Mouse (Mus musculus) thymus, adult 2 months (tissue): ENCODE data around the gene Ran. TPM values are rescaled to one million over a fixed set of nuclear protein-coding genes. Genes with fewer than 3 reads are reported as not detected.

Source experiments
- DNase-seq: peaks from one replicate; pipeline ENCODE4 v3.0.0; 2021
- H3K27ac ChIP-seq: fragments of 200-500 bp; 2 replicates; pipeline ENCODE4 v1.5.1; 2012; ENCODE audit warnings: low read length, control low read depth; ENCODE audit not compliant: control insufficient read depth, insufficient read depth
- H3K27me3 ChIP-seq: fragments of 200-500 bp; 2 replicates; pipeline ENCODE4 v1.6.1; 2012; ENCODE audit warnings: mild to moderate bottlenecking, low read length, moderate library complexity, mixed read lengths; ENCODE audit not compliant: control insufficient read depth, insufficient read depth
- H3K36me3 ChIP-seq: fragments of 200-500 bp; 2 replicates; pipeline ENCODE4 v1.6.1; 2012; ENCODE audit warnings: mild to moderate bottlenecking, low read length, moderate library complexity; ENCODE audit not compliant: control insufficient read depth, insufficient read depth
- H3K4me1 ChIP-seq: fragments of 200-500 bp; replicated peaks from 2 replicates; pipeline ENCODE4 v1.6.1; 2012; ENCODE audit warnings: low read length; ENCODE audit not compliant: control insufficient read depth, insufficient read depth
- H3K4me3 ChIP-seq: fragments of 200-500 bp; 2 replicates; pipeline ENCODE4 v1.5.1; 2012; ENCODE audit warnings: mild to moderate bottlenecking, low read length, control low read depth, moderate library complexity; ENCODE audit not compliant: control insufficient read depth, insufficient read depth
- CTCF ChIP-seq: fragments of 200-500 bp; IDR thresholded peaks from 2 replicates; pipeline ENCODE4 v1.5.1; 2012; ENCODE audit warnings: mild to moderate bottlenecking, control low read depth, low read length, moderate library complexity, borderline replicate concordance; ENCODE audit not compliant: control insufficient read depth, poor library complexity, insufficient read depth; ENCODE audit errors: extremely low read depth
- POLR2A ChIP-seq: fragments of 200-500 bp; IDR thresholded peaks from 2 replicates; pipeline ENCODE4 v1.6.1; 2012; ENCODE audit warnings: mild to moderate bottlenecking, low read length, control low read depth, moderate library complexity; ENCODE audit not compliant: control insufficient read depth, poor library complexity, insufficient read depth; ENCODE audit errors: extremely low read depth
- WGBS: fragments of 180-500 bp; shearing (Covaris S2); methylation state at CpG from one replicate; pipeline ENCODE4 v1.1.7; 2018; 5-methylcytosine and 5-hydroxymethylcytosine counted together
- polyA plus RNA-seq: library from polyadenylated mRNA; depleted of rRNA; stranded (reverse); fragments of >200 nt; gene quantifications from 2 replicates; pipeline ENCODE4 v1.2.3, GENCODE M21; 2012

Ran gene
- polyA plus RNA-seq, 1 experiment, result 145 TPM

DNA sequence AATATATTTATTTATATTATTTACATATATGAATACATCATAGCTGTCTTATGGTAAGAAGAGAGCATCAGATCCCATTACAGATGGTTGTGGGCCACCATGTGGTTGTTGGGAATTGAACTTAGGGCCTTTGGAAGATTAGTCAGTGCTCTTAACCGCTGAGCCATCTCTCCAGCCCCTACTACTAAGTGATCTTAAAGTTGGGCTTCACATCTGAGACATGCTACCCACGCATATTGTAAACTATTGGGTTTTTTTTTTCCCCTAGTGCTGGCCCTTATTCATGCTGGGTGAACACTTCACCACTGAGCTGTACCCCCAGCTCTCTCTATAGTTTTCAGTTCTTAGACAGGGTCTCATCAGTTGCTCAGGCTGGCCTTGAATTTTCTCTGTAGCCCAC is 8.9 kb upstream of the Ran start:
- 96% methylated on average over 2 of the region's 2 CpGs for WGBS
- no peak for DNase-seq
- Histone ChIP-seq H3K27me3 (no peaks in the 10 kb centered on the region), H3K4me3 (no peak overlapping the region), H3K36me3 (no peaks in the 10 kb centered on the region), H3K4me1 (peaks cover 11% of the 10 kb centered on the region), H3K27ac (no peak overlapping the region)
- no peak for TF ChIP-seq POLR2A
- TF ChIP-seq CTCF, result no peak

- no peak for DNase-seq
- Histone ChIP-seq H3K4me3 (no peak overlapping the region), H3K36me3 (no peaks in the 10 kb centered on the region), H3K27ac (no peak overlapping the region), H3K4me1 (peaks cover 6% of the 10 kb centered on the region; the same call in 1 of the 2 replicates), H3K27me3 (no peaks in the 10 kb centered on the region)
- no peak for TF ChIP-seq POLR2A
- no peak for TF ChIP-seq CTCF
- 86% methylated on average over 3 of the region's 3 CpGs for WGBS
These were observed 4.8 kb upstream of the Ran start for GRCm38 (mm10) chr5:129015020-129015419.

GRCm38 (mm10) chr5:129015540-129015939 is 4.3 kb upstream of the Ran start:
- Histone ChIP-seq H3K4me3 (no peak overlapping the region), H3K4me1 (peaks cover 6% of the 10 kb centered on the region; the same call in 1 of the 2 replicates), H3K27ac (no peak overlapping the region), H3K27me3 (no peaks in the 10 kb centered on the region), H3K36me3 (no peaks in the 10 kb centered on the region)
- WGBS, result 97% methylated on average over 5 of the region's 5 CpGs
- DNase-seq, result no peak
- TF ChIP-seq POLR2A, result no peak
- TF ChIP-seq CTCF, result no peak

GRCm38 (mm10) chr5:129016370-129016769 is 3.5 kb upstream of the Ran start:
- no peak for TF ChIP-seq POLR2A
- no peak for TF ChIP-seq CTCF
- no peak overlapping the region for H3K4me3 ChIP-seq
- WGBS, result 75% methylated on average over 3 of the region's 3 CpGs
- H3K36me3 ChIP-seq, result no peaks in the 10 kb centered on the region
- no peaks in the 10 kb centered on the region for H3K27me3 ChIP-seq
- no peak for DNase-seq
- H3K27ac ChIP-seq, result no peak overlapping the region
- H3K4me1 ChIP-seq, result peaks cover 13% of the 10 kb centered on the region; the same call in 1 of the 2 replicates

GRCm38 (mm10) chr5:129018782-129019489 is 933 bp upstream of the Ran start:
- no peak for DNase-seq
- Histone ChIP-seq H3K27ac (peak overlapping the region; percentile 1; the same call in 1 of the 2 replicates), H3K4me1 (peaks cover 13% of the 10 kb centered on the region; the same call in 1 of the 2 replicates), H3K4me3 (peak overlapping the region; percentile 55), H3K27me3 (no peaks in the 10 kb centered on the region), H3K36me3 (no peaks in the 10 kb centered on the region)
- TF ChIP-seq CTCF (no peak), POLR2A (no peak)
- 95% methylated on average over 13 of the region's 13 CpGs for WGBS

DNA sequence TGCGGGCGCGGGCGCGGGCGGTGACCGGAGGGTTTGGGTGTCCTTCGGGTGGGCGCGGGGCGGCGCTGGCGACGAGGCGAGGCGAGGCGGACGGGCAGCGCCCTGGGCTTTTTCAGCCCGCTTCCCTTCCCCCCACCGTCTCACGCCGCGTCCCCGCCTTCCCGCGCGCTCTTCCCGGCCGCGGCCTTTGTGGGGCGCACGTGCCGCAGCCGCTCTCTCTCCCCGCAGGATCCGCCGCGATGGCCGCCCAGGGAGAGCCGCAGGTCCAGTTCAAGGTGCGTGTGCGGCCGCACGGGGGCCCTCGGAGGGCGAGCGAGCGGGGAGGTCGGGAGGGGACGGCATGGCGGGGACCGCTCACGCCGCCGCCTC is 415 bp downstream of the Ran start:
- no peak overlapping the region for H3K27ac ChIP-seq
- TF ChIP-seq CTCF (no peak), POLR2A (no peak)
- H3K4me3 ChIP-seq, result peak overlapping the region; percentile 83
- DNase-seq, result no peak
- peaks cover 13% of the 10 kb centered on the region; the same call in 1 of the 2 replicates for H3K4me1 ChIP-seq
- H3K36me3 ChIP-seq, result no peaks in the 10 kb centered on the region
- under 1% methylated on average over 56 of the region's 56 CpGs for WGBS
- no peaks in the 10 kb centered on the region for H3K27me3 ChIP-seq
